Mouse (Mus musculus) embryo, embryonic 11 days (tissue): ENCODE measurements around the gene Rdh12.
A peak's percentile ranks its signal among the peaks of the same experiment; 100 is the strongest.
"Not testable (repeated sequence)": the region's sequence is repeated elsewhere in the genome, so short reads cannot be mapped to it uniquely, and the experiment has no call there.

ENCODE experiments used
- DNase-seq: peaks from one replicate; pipeline ENCODE4 v3.0.0-alpha.2; 2015

The Rdh12 gene

DNA sequence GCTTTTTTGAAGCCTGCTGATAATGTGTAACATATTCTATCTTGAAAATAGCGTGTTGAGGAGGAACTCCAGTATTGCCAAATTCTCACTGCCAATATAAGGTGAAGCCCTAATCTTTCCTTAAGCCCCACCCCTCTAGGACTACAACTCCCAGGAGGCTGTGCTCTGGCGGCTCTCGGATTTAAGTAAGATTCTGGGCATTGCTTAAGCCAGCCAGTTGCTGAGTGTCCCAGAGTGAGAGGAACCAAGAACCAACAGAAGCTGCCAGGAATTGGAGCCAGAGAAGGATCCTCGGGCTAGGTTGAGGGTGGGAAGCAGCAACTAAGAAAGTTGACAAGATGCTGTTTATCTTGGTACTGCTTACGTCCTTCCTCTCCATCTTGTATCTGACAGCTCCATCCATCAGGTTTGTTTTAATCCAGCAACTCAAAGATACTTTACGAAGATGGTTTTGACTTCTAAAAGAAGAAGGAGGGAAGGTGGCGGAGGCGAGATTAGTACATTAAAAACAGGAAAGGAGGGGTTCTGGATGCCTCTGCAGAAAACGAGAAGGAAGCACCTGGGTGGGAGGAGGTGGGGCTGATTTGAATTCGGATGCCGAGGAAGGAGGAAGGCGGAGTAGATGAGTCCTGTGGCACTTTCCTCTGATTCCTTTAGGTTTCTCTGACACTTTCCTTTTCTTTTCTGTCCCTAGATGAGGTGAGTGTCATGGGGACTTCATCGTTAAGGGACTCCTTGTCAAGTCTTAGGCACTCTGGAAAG, at the start of gene Rdh12:
Gene Rdh12, plus strand, starts transcription at position 212 of the 762 bp plus-strand sequence.
- DNase-seq = peak; percentile 68

DNA sequence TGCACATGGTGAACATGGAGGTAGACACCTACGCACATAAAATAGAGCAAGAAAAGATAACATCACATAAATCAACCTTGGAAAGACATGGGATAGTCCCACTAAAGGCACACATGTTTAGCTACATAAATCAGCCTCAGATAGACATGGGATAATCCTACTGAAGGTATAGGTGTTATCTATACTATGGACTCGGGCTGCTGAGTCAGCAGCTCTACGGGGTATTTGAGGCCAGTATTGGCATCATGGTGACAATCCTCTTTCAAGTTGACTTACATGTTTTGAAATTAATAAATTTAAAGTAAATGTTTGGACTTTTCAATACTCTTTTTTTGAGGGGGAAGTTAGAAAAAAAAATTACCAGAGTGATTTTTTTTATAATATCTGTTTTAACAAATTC, 45.8 kb upstream of the Rdh12 start:
- DNase-seq = no peak

DNA sequence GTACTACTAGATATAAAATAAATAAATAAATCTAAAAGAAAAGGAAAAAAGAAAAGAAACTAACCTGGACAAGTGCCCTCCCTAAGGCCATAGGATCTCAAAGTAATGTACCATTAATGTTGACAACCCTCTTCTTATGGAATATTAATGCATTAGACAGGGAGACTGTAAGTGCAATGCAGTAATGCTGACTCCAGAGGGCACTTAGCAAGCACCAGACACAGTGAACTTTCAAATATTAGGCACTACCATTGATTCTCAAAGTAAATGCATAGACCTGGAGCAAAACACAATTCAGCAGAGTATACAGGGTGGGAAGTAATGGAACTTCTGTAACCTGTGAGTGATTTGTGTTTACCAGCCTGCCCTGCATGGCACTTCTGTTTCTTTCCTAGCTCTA, 39.5 kb upstream of the Rdh12 start:
- no peak for DNase-seq

DNA sequence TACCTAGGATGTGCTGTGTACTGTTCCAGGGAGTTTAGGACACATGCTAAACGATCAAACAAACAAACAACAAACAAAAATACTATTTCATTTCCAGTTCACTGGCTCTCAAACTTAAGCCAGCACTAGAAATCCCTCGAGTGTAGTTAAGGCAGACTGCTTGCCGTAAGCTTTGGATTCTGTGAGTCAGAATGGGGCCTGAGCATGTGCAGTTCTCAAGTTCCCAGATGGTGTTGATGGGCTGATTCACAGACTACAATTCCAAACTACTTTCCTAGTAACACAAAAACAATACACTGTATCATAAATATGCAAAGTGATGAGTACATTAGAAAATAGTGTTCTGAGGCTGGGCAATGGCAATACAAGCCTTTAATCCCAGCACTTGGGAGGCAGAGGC, 38.3 kb upstream of the Rdh12 start:
- no peak for DNase-seq

GRCm38 (mm10) chr12:79171269-79171995, 37.3 kb upstream of the Rdh12 start:
- DNase-seq = peak; percentile 5

GRCm38 (mm10) chr12:79172019-79172941, 36.4 kb upstream of the Rdh12 start, which contains the start of gene Vti1b:
Gene Vti1b (minus strand): TSS chr12:79172667.
- DNase-seq = peak; percentile 91

- no peak for DNase-seq
Observed at GRCm38 (mm10) chr12:79173721-79174120, 35.0 kb upstream of the Rdh12 start.

DNA sequence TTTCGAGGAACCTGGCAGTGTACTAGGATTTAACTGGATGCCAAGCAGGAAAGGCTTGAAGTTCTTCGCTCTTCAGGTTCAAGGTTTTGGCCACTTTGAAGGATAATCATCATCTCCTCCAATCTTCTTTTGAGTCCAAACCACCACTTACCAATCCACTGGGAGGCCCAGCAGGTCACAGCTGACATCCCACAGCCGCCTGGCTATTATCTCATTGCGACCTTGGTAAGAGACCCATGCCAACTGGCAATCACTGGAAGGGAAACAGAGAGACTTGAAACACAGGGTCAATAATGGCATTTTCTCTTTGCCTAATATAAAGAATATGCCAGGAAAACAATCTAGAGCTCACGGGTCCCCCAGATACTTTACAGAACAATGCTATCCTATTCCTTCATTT, 32.7 kb upstream of the Rdh12 start:
- no peak for DNase-seq

DNA sequence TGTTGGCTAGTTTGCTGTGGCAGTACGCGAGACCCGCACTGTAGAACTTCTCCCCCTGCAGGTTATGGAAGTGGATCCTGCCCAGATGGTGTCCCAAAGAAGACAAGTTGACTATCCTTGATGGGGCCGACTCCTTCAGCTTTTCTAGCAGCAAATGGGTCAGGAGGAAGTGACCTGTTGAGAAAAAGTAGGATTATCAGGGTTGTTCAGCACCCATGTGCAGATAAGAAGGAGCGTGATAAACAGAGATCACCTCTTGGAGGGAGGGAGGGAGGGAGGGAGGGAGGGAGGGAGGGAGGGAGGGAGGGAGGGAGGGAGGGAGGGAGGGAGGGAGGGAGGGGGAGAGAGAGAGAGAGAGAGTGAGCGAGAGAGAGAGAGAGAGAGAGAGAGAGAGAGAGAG, 23.6 kb upstream of the Rdh12 start:
- not testable (repeated sequence) for DNase-seq

GRCm38 (mm10) chr12:79190931-79191673, 17.6 kb upstream of the Rdh12 start:
- peak; percentile 88 for DNase-seq

GRCm38 (mm10) chr12:79191701-79192100, 17.0 kb upstream of the Rdh12 start:
- DNase-seq = peak; percentile 92

GRCm38 (mm10) chr12:79192193-79192592, 16.5 kb upstream of the Rdh12 start, which contains the start of gene Rdh11:
Gene Rdh11 (minus strand): TSS chr12:79192293.
- DNase-seq = no peak

DNA sequence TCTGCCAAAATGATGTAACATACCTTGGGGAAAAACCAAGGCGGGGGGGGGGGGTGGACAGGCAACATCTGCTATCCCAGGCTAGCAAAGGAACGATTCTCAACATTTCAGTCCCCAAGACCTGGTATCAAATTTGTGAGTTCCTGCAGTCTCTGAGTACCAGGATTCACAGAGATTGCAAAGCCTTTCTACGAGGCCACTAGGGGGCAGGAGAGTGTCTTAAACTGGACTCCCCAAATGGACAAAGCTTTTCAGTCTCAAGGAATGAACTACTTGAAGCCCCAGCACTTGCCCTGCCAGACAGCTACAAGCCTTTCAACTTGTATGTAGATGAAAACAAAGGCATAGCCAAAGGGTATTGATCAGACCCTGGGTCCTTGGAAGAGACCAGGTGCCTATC, 15.3 kb upstream of the Rdh12 start:
- DNase-seq = peak; percentile 80

DNA sequence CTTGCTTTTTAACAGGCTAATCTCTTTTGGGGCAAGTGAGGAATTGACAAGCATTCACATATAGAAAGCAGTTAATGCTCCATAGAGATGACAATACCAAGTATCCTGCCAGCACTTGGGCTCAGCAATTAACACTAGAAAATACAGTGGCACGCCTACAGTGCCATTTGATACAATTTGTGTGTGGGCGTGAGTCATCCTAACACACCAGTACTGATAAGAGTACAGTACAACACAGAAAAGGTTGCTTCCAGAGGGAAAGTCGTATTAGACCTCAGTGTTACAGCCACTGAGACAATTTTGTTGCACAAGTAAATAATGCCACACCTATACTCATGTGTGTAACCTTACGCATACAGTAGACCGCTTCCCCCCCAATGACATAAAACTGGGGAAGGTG, 11.6 kb upstream of the Rdh12 start:
- DNase-seq = no peak

DNA sequence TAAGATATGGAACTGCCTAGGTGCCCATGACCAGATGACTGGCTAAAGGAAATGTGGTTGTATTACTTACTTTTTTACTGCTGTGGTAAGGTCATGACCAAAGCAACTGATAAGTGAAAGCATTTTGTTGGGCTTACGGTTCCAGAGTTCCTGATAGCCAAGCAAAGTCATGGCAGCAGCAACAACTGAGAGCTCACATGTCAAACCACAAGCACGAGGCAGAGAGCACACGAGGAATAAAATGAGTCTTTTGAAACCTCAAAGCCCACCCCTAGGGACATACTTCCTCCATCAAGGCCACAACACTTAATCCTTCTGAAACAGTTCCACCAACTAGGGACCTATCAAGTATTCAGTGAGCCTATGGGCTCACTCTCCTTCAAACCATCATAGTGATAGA, 6.8 kb upstream of the Rdh12 start:
- no peak for DNase-seq

- no peak for DNase-seq
Observed at GRCm38 (mm10) chr12:79211447-79211846, 2.7 kb downstream of the Rdh12 start.

DNA sequence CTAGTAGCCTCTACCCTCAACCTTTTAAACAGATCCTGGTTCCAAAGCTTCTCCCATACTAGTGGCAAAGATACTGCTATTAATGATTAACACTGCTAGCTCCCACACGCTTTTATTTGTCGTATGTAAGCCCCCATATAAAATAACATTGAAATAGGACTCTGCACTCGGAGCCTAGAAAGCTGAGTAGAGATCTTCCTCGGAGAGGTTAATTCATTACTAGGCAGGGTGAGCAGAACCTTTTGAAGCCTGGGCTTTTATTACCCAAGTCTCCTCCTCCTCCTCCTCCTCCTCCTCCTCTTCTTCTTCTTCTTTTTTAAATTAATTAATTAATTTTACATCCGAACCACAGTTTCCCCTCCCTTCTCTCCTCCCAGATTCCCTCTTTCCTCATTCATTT, 8.8 kb downstream of the Rdh12 start:
- no peak for DNase-seq

DNA sequence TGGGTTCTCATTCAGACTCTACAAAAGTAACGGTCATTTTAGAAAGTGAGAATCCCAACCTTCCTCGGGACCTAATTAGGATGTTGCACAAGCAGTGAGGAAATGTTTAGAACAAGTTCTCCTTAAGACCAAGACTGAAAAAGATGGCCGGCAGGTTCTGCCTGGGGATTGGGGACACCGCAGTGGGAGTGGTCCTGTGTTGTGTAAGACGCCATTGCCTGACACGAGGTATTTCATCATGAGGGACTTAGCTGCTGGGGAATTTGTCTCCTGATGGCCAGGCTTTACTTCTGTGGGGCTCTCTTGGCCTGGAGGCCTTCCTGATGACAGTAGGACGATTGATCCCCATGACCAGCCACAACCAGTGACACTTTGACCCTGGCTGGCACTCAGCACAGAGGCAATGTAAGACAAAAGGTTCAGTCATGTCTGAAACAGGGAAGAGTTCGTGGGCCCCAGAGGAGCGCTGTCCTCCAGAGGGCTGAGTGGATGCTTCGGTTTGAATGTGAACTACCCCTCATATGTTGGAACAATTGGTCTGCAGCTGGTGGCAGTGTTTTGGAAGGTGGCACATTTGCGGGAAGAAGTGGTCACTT, 26.9 kb downstream of the Rdh12 start:
- DNase-seq = no peak

DNA sequence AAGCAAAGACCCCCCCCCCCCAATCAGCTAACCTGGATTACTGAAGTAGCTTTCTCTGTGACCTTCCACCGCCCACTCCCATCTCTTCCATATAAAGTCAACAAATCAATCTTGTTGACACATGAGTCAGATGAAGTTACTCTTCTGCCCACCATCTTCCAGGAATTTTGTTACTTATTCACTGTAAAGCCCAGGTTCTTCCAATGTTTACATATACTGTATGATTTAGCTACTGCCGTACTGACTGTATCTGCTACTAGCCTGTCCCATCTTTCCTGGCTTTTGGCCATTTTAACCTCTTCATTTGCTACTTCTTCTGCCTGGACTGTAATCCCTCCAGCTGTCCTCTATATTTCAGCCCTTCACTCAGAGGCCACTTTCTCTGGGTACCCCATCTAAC, 33.3 kb downstream of the Rdh12 start:
- no peak for DNase-seq

- no peak for DNase-seq
Observed at GRCm38 (mm10) chr12:79242921-79243320, 34.2 kb downstream of the Rdh12 start.

DNA sequence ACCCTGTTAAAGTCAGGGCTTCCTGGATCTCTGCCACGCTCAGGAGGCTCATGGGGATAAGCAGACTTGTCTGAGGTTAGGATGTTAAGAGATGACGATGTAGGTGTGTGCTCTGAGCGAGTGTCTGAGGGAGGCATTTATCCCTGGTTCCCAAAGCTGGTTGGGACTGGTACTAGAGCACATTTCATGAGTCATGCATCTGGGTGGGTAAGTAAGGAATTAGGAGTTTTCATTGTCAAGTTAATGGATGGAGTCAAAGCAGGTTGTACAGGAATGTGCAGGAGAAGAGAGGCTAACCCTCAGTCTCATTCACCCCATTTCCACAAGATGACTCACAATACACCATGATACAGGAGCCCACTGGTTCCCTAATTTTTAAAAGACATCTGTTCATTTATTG, 39.4 kb downstream of the Rdh12 start:
- no peak for DNase-seq
